Mouse (Mus musculus) liver, postnatal 0 days (tissue): ENCODE measurements around the gene Anapc15-ps.

Experiments
- CTCF ChIP-seq: sonication (generic); IDR thresholded peaks from 2 replicates; pipeline ENCODE4 v1.5.1; 2016; ENCODE audit warnings: antibody characterized with exemption, low read depth
- EP300 ChIP-seq: IDR thresholded peaks from 2 replicates; pipeline ENCODE4 v1.6.1; 2016; ENCODE audit warnings: antibody characterized with exemption, low read depth, mild to moderate bottlenecking

GRCm38 (mm10) chr10:95705747-95706146 is 32.5 kb upstream of the Anapc15-ps start:
- TF ChIP-seq CTCF = no peak
- TF ChIP-seq EP300 = no peak
